Mouse (Mus musculus) embryonic fibroblast, embryonic 13.5 days (primary cell): ENCODE data around the gene Gm10053. TPM values are rescaled to one million over a fixed set of nuclear protein-coding genes. Genes with fewer than 3 reads are reported as not detected.
A peak's percentile ranks its signal among the peaks of the same experiment; 100 is the strongest.
"Not testable (repeated sequence)": the region's sequence is repeated elsewhere in the genome, so short reads cannot be mapped to it uniquely, and the experiment has no call there.

Experiments used
- H3K27ac ChIP-seq: 2 replicates; pipeline ENCODE4 v1.5.1; 2012; ENCODE audit warnings: low read length, control low read depth, inconsistent platforms; ENCODE audit not compliant: insufficient read depth
- H3K4me1 ChIP-seq: 2 replicates; pipeline ENCODE4 v1.6.1; 2011; ENCODE audit warnings: low read length; ENCODE audit not compliant: control insufficient read depth, insufficient read depth
- H3K4me3 ChIP-seq: 2 replicates; pipeline ENCODE4 v1.5.1; 2011; ENCODE audit warnings: mild to moderate bottlenecking, control low read depth, low read length; ENCODE audit not compliant: insufficient read depth
- CTCF ChIP-seq: IDR thresholded peaks from 2 replicates; pipeline ENCODE4 v1.5.1; 2011; ENCODE audit warnings: mild to moderate bottlenecking, control low read depth, low read length, moderate library complexity, borderline replicate concordance; ENCODE audit not compliant: insufficient read depth
- POLR2A ChIP-seq: IDR thresholded peaks from 2 replicates; pipeline ENCODE4 v1.6.1; 2011; ENCODE audit warnings: low read depth, mild to moderate bottlenecking, control low read depth, low read length, moderate library complexity
- polyA plus RNA-seq: library from polyadenylated mRNA; stranded (reverse); fragments of >200 nt; gene quantifications from 2 replicates; pipeline ENCODE4 v1.2.4, GENCODE M21; 2011; ENCODE audit warnings: low read depth; ENCODE audit not compliant: missing spikeins, insufficient read length

The Gm10053 gene
- polyA plus RNA-seq = 136 and 175 TPM in 2 replicates

- not testable (repeated sequence) for H3K4me1 ChIP-seq, H3K4me3 ChIP-seq, H3K27ac ChIP-seq
These were observed at the start of gene Gm10053 for GRCm38 (mm10) chr19:24875129-24875870. Gene Gm10053, plus strand, starts transcription at chr19:24875686.

GRCm38 (mm10) chr19:24842080-24842479, 33.4 kb upstream of the Gm10053 start:
- Histone ChIP-seq H3K4me1 (peaks cover 5% of the 10 kb centered on the region; the same call in 1 of the 2 replicates), H3K27ac (no peak overlapping the region), H3K4me3 (no peak overlapping the region)
- TF ChIP-seq POLR2A (no peak), CTCF (no peak)

DNA sequence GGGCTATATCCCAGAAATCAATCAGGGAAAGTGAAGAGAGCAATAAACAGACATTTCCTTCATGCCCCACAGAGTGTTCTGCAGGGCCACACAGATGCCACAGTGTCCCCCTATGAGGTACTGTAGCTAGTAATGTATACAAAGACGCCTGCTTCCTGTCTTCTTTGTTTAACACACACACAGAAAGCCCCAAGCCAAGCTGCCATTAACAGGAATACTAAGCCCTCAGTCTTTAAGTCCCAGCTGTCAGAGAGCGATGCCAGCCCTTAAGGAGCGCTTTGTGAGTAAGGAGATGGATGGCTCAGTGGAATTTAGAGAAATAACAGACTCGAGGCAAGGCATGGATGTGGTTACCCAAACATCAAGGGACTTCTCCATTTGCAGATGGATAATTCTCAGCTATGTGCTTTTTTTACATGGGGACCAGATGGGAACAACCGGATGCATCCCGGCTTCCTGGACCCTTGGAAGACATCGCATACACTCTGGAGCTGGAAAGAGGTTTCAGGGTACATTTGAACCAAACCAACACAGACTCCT, 30.4 kb upstream of the Gm10053 start:
- H3K4me1 ChIP-seq = peaks cover 5% of the 10 kb centered on the region; the same call in 1 of the 2 replicates
- H3K4me3 ChIP-seq = no peak overlapping the region
- peak overlapping the region; percentile 57 for H3K27ac ChIP-seq
- no peak for TF ChIP-seq CTCF
- TF ChIP-seq POLR2A = no peak

DNA sequence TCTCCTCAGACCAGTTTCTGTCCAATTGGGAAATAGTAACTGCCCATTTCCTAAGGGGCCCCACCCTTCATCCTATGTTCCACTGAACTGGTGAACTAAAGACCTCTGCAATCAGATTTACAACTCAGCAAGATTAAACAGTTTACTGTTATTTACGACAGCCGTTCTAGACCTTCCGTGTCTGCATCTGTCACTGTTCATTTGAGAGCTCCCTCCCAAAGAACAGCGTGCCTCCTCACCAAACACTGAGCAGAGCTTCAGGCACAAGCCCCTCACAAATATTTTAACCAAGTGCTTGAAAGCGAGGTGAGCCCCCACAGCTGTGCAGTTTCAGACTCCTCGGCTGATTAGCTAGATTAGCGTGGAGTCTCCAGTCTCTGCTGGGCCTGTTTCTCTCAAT, 27.1 kb upstream of the Gm10053 start:
- no peak for TF ChIP-seq POLR2A
- TF ChIP-seq CTCF = no peak
- H3K4me1 ChIP-seq = peaks cover 5% of the 10 kb centered on the region; the same call in 1 of the 2 replicates
- no peak overlapping the region for H3K4me3 ChIP-seq
- no peak overlapping the region for H3K27ac ChIP-seq

DNA sequence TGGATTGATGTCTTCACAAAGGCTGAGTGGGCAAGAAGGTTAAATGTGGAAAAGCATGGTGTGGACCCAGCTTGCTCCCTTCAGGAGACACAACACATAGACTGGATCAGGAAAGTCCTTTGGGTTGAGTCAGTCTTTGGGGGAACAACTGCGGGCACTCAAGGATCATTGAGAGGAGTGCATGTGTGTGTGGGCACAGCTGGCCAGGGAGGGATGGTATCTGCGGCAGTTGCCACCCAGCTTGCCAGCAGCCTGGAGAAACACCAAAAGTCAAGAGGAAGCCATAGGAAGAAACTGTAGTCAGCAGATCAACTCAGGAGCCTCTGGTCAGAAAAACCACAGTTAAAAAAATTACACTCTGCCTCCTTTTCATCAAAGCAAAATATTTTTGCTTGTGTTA, 26.6 kb upstream of the Gm10053 start:
- Histone ChIP-seq H3K4me1 (peaks cover 5% of the 10 kb centered on the region; the same call in 1 of the 2 replicates), H3K27ac (no peak overlapping the region), H3K4me3 (no peak overlapping the region)
- TF ChIP-seq POLR2A = no peak
- TF ChIP-seq CTCF = no peak

GRCm38 (mm10) chr19:24851456-24852315, 23.8 kb upstream of the Gm10053 start:
- TF ChIP-seq POLR2A = no peak
- no peak overlapping the region for H3K27ac ChIP-seq
- no peaks in the 10 kb centered on the region for H3K4me1 ChIP-seq
- no peak overlapping the region for H3K4me3 ChIP-seq

DNA sequence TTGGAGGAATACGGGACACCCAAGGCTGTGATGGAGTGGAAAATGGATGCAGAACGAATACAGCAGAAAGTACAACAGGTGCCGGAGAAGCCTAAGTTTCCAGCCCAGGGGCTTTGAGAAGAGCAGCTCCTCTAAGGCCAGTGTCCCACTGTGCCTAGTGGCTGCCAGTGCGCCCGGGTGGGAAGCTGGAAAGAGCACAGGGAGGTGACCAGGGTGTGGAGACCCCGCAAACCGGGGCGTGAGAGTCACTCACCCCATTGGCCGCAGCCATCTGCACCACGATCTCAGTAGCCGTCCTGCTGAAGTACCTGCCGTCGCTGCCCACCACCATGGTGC, 14.2 kb upstream of the Gm10053 start:
- H3K4me1 ChIP-seq = no peaks in the 10 kb centered on the region
- H3K4me3 ChIP-seq = peak overlapping the region; percentile 6
- TF ChIP-seq CTCF (no peak), POLR2A (no peak)
- H3K27ac ChIP-seq = no peak overlapping the region

DNA sequence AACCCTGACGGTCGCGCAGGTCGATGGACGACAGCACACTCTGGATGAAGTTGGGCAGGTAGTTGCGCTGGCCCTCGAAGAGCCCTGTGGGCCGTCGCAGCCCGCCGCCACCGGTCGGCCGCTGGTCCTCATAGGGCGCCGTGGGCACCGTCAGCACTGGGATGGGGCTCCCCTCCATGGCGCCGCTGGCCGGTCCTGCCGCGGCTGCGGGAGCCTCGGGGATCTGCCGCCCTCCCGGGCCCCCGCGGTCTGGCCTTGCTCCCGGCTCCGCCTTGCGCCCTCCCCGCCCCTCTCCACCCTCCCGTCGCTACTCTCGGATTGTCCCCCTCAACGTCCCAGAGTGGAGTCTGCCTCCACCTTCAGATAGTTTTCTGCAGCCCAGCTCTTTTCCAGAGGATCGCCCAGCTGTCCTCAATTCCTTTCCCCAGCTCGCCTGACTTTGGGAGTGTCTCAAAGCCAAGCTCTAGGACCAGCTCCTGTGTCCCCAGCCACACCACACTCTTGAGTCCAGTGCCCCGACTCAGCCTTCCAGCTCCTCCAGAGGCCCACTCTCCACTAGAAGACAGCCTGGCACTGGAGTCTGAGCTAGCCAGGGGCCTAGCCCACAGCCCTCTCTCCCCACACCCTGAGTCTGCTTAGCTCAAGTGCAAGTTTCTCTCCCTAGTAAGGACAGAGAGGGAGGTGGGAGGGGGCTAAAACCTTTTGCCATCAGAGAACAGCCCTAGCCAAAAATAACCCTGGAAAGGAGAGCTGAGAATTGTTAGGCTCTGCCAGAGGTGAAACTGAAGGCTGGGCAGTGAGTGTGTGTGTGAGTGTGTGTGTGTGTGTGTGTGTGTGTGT, 13.7 kb upstream of the Gm10053 start, which contains the start of gene Pgm5:
TSS of gene Pgm5 (minus strand) at position 244 of the 840 bp plus-strand sequence.
- H3K4me3 ChIP-seq = peak within 1 kb of the TSS; percentile 6
- H3K27ac ChIP-seq = no peak within 1 kb of the TSS

DNA sequence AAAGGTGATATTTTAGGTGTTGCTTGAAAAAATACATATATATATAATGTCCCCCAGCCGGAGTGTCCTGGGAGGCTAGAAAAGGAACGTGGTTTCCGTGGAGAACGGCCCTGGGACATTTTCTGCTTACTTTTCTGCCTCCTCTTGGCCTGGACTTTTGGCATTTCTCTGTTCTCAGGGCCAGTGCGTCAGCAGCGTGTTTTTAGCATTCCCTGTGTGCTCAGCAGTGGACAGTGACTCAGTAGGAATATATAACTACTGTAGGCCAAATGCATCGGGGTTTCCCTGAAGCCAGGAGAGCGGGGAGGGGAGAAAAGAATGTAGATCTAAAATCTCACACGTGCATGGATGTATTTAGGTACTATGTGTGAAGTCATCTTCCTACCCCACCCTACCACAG, 10.1 kb upstream of the Gm10053 start:
- Histone ChIP-seq H3K4me3 (no peak overlapping the region), H3K4me1 (no peaks in the 10 kb centered on the region), H3K27ac (no peak overlapping the region)
- TF ChIP-seq POLR2A (no peak), CTCF (no peak)

More for the DNA sequence above, 13.7 kb upstream of the Gm10053 start, which contains the start of gene Pgm5:
- no peaks in the 10 kb centered on the region for H3K4me1 ChIP-seq
- TF ChIP-seq POLR2A (no peak), CTCF (no peak)
